Mouse (Mus musculus): Measurements from ENCODE around the gene Nod2. TPM values are rescaled to one million over a fixed set of nuclear protein-coding genes. Genes with fewer than 3 reads are reported as not detected.

Nod2 gene
- polyA plus RNA-seq (2015; fragmentation: Nextera tagmentation; extraction: Ambion mirVana), result 0.15 and 0.19 TPM in 2 replicates

GRCm38 (mm10) chr8:88646837-88647778, at the start of gene Nod2:
Nod2 (plus strand) TSS chr8:88647315.
- Histone ChIP-seq H3K4me2 (replicated peaks) (peak within 1 kb of the TSS; percentile 85), H3K9me3 (no peaks in the 10 kb centered on the region), H3K27ac (no peak within 1 kb of the TSS), H3K27me3 (replicated peaks) (no peaks in the 10 kb centered on the region; the same call in 1 of the 2 replicates), H3K4me3 (replicated peaks) (peak within 1 kb of the TSS; percentile 44), H3K9ac (peak within 1 kb of the TSS; percentile 44), H3K36me3 (no peaks in the 10 kb centered on the region), H3K4me1 (replicated peaks) (peaks cover 10% of the 10 kb centered on the region)
- peak; percentile 94 for ATAC-seq
- WGBS, result 11% methylated on average over 33 of the region's 33 CpGs

GRCm38 (mm10) chr8:88598578-88598977, 48.5 kb upstream of the Nod2 start:
- H3K9ac ChIP-seq, result no peak overlapping the region
- 0 out of 2 replicates have a peak, but pooled peaks cover 3% of the 10 kb centered on the region for H3K4me1 ChIP-seq (replicated peaks)
- no peak overlapping the region for H3K4me3 ChIP-seq (replicated peaks)
- H3K27ac ChIP-seq, result no peak overlapping the region
- no peaks in the 10 kb centered on the region for H3K9me3 ChIP-seq
- no peaks in the 10 kb centered on the region for H3K36me3 ChIP-seq
- ATAC-seq, result no peak
- no peak overlapping the region for H3K4me2 ChIP-seq (replicated peaks)
- WGBS, result 62% methylated on average over 5 of the region's 5 CpGs
- H3K27me3 ChIP-seq (replicated peaks), result no peaks in the 10 kb centered on the region; the same call in 1 of the 2 replicates

DNA sequence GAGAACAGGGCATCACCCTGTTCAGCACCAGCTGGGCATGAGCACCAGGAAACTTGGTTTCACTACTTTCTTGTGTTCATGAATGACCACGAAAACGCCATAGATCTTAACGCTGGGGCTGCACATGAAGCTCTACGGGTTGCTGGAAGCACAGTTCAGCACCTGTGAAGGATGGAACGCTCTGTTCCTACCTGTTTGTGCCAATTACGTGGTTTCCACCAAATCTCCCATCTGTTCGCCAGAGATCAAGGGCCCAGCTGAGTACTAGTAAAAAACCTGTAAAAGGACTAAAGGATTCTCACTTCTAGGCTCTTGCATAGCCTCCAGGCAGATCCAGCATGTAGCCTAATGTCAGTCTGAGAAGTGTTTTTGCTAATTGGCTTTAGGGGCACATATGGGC, 47.6 kb upstream of the Nod2 start:
- Histone ChIP-seq H3K36me3 (no peaks in the 10 kb centered on the region), H3K4me2 (replicated peaks) (no peak overlapping the region), H3K27ac (no peak overlapping the region), H3K27me3 (replicated peaks) (no peaks in the 10 kb centered on the region; the same call in 1 of the 2 replicates), H3K9me3 (no peaks in the 10 kb centered on the region), H3K4me1 (replicated peaks) (0 out of 2 replicates have a peak, but pooled peaks cover 3% of the 10 kb centered on the region), H3K9ac (no peak overlapping the region), H3K4me3 (replicated peaks) (no peak overlapping the region)
- WGBS, result 88% methylated on average over 7 of the region's 7 CpGs
- ATAC-seq, result no peak

DNA sequence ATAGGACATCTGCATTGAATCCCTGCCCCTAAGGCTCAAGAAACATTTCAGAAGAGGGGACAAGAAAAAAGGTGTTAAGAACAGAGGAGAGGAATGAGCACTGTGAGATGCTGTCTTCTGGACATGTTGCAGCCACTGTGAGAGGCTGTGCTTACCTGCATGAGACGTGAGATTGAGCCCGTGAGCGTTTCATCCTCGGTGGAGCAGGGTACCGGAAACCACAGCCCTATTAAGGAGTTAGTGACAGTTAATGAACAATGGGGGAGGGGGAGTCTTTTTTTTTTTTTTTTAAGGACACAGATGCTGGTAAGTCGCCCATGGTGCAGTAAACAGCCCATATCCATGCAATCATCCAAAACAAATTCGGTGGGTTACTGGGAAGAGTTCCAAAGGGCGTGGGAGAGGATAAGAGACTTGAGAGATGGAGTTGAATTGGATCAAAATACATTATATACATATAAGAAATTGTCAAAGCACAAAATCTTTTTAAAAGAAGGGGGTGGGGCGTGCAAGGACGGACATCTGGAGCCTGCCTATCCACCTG, 43.6 kb upstream of the Nod2 start:
- H3K36me3 ChIP-seq, result no peaks in the 10 kb centered on the region
- H3K4me3 ChIP-seq (replicated peaks), result no peak overlapping the region
- ATAC-seq, result peak; percentile 24; the same call in 1 of the 2 replicates
- no peaks in the 10 kb centered on the region for H3K27me3 ChIP-seq (replicated peaks)
- H3K27ac ChIP-seq, result 0 out of 2 replicates have a peak overlapping the region, but pooled peaks have one; percentile 44
- no peaks in the 10 kb centered on the region for H3K9me3 ChIP-seq
- H3K4me1 ChIP-seq (replicated peaks), result 0 out of 2 replicates have a peak, but pooled peaks cover 3% of the 10 kb centered on the region
- 18% methylated on average over 10 of the region's 10 CpGs for WGBS
- H3K4me2 ChIP-seq (replicated peaks), result peak overlapping the region; percentile 48
- H3K9ac ChIP-seq, result no peak overlapping the region

DNA sequence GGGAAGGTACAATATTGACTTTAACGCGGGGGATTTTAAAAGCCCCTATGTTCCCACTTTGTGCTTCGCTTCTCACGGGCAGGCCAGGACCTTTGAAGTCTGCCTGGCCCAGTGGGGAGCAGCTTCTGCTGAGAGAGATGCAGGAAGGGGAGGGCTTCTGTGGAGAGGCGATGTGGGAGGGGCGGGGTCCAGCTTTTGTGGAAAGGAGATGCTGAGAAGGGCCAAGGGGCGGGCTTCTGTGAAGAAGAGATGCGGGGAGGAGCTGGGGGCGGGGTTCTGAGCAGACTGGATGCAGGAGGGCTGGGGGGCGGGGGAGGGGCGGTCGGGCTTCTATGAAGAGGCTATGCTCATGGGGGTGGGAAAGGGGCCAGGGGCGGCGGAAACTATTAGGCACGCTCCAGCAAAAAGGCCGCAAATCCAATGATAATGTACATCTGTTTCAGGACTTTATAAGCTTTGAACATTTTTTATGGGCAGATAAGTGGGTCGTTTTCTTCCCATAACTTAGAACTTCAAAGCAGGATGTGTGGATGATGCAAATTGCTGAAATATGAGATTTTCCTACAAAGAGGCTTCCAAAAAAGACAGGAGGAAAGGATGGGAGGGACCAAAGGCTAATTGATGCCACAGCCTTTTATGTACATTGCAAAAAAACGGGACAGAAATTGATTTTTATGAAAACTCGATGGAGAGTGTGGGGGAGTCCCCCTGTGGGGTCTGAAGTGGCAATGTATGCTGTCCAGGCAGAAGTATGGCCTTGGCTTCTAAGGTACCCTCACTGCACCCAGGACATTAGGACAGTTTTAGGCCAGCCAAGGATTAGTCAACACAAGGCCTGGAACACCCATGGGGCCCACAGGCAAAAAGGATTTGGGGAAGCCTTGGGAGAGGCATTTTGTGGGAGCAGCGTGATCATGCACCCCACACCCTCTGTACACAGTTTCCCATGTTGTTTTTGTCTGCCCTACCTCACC, 42.8 kb upstream of the Nod2 start:
- Histone ChIP-seq H3K4me3 (replicated peaks) (no peak overlapping the region), H3K36me3 (no peaks in the 10 kb centered on the region), H3K9me3 (no peaks in the 10 kb centered on the region), H3K27me3 (replicated peaks) (no peaks in the 10 kb centered on the region), H3K4me2 (replicated peaks) (peak overlapping the region; percentile 48), H3K9ac (no peak overlapping the region), H3K4me1 (replicated peaks) (0 out of 2 replicates have a peak, but pooled peaks cover 3% of the 10 kb centered on the region), H3K27ac (0 out of 2 replicates have a peak overlapping the region, but pooled peaks have one; percentile 44)
- 10% methylated on average over 20 of the region's 20 CpGs for WGBS
- peak; percentile 88 for ATAC-seq

GRCm38 (mm10) chr8:88605361-88606040, 41.6 kb upstream of the Nod2 start:
- H3K4me2 ChIP-seq (replicated peaks), result no peak overlapping the region
- H3K9me3 ChIP-seq, result no peaks in the 10 kb centered on the region
- 44% methylated on average over 13 of the region's 13 CpGs for WGBS
- no peak for ATAC-seq
- H3K4me1 ChIP-seq (replicated peaks), result 0 out of 2 replicates have a peak, but pooled peaks cover 3% of the 10 kb centered on the region
- no peak overlapping the region for H3K4me3 ChIP-seq (replicated peaks)
- H3K27ac ChIP-seq, result no peak overlapping the region
- no peaks in the 10 kb centered on the region for H3K36me3 ChIP-seq
- no peaks in the 10 kb centered on the region for H3K27me3 ChIP-seq (replicated peaks)
- H3K9ac ChIP-seq, result no peak overlapping the region

- Histone ChIP-seq H3K4me3 (replicated peaks) (no peak overlapping the region), H3K27me3 (replicated peaks) (no peaks in the 10 kb centered on the region; the same call in 1 of the 2 replicates), H3K9me3 (no peaks in the 10 kb centered on the region), H3K4me1 (replicated peaks) (no peaks in the 10 kb centered on the region), H3K4me2 (replicated peaks) (no peak overlapping the region), H3K9ac (no peak overlapping the region), H3K27ac (no peak overlapping the region), H3K36me3 (no peaks in the 10 kb centered on the region)
- WGBS, result 81% methylated on average over 8 of the region's 8 CpGs
- no peak for ATAC-seq
Measured at GRCm38 (mm10) chr8:88609036-88609435, 38.1 kb upstream of the Nod2 start.

DNA sequence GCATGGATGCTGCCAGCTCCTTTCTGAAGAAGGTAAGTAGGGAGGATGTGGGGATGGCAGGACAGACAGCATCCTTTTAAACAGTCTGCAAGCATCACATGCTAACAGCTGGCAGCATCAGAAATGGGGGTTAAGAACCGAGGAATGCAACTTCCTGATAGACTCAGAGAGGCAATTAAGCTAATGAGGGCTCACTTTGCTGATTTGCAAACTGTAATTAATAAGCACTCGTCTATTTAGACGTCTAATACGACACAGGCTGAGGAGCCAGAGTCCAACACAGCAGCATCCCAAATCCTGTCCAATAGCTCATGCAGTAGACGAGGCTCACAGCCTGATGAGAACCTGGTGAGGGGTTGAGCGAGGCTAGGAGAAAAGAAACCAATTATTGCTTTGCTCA, 36.8 kb upstream of the Nod2 start:
- ATAC-seq, result no peak
- Histone ChIP-seq H3K27ac (no peak overlapping the region), H3K4me2 (replicated peaks) (no peak overlapping the region), H3K4me1 (replicated peaks) (no peaks in the 10 kb centered on the region), H3K4me3 (replicated peaks) (no peak overlapping the region), H3K36me3 (no peaks in the 10 kb centered on the region), H3K9me3 (no peaks in the 10 kb centered on the region), H3K27me3 (replicated peaks) (no peaks in the 10 kb centered on the region; the same call in 1 of the 2 replicates), H3K9ac (no peak overlapping the region)
- WGBS, result 71% methylated on average over 6 of the region's 6 CpGs

GRCm38 (mm10) chr8:88614981-88615380, 32.1 kb upstream of the Nod2 start:
- no peak overlapping the region for H3K4me2 ChIP-seq (replicated peaks)
- WGBS, result 62% methylated on average over 5 of the region's 5 CpGs
- no peak for ATAC-seq
- no peak overlapping the region for H3K27ac ChIP-seq
- H3K4me3 ChIP-seq (replicated peaks), result no peak overlapping the region
- H3K27me3 ChIP-seq (replicated peaks), result no peaks in the 10 kb centered on the region; the same call in 1 of the 2 replicates
- no peaks in the 10 kb centered on the region for H3K9me3 ChIP-seq
- H3K4me1 ChIP-seq (replicated peaks), result no peaks in the 10 kb centered on the region
- H3K36me3 ChIP-seq, result no peaks in the 10 kb centered on the region
- H3K9ac ChIP-seq, result no peak overlapping the region

- H3K27me3 ChIP-seq (replicated peaks), result 0 out of 2 replicates have a peak, but pooled peaks cover 4% of the 10 kb centered on the region
- WGBS, result 67% methylated on average over 5 of the region's 5 CpGs
- no peak overlapping the region for H3K4me2 ChIP-seq (replicated peaks)
- no peaks in the 10 kb centered on the region for H3K36me3 ChIP-seq
- no peak for ATAC-seq
- H3K9ac ChIP-seq, result no peak overlapping the region
- no peaks in the 10 kb centered on the region for H3K4me1 ChIP-seq (replicated peaks)
- H3K4me3 ChIP-seq (replicated peaks), result no peak overlapping the region
- no peak overlapping the region for H3K27ac ChIP-seq
- no peaks in the 10 kb centered on the region for H3K9me3 ChIP-seq
Measured at GRCm38 (mm10) chr8:88618612-88619011, 28.5 kb upstream of the Nod2 start.

DNA sequence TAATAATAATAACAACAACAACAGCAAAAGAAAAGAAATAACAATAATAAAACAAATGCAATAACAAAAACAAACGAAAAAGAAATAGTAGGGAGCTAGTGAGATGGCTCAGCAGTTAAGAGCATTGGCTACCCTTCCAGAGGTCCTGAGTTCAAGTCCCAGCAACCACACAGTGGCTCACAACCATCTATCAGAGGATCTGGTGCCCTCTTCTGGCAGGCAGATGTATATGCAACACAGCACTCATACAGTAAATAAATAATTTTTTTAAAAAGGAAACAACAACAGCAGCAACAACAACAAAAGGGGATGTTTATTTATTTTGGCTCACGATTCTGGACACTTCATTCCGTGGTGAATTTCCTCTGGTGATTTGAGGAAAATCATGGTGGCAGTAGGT, 27.6 kb upstream of the Nod2 start:
- no peaks in the 10 kb centered on the region for H3K4me1 ChIP-seq (replicated peaks)
- no peak for ATAC-seq
- H3K4me2 ChIP-seq (replicated peaks), result no peak overlapping the region
- no peak overlapping the region for H3K9ac ChIP-seq
- no peaks in the 10 kb centered on the region for H3K36me3 ChIP-seq
- H3K27ac ChIP-seq, result no peak overlapping the region
- whole genome bisulfite sequencing, result 71% methylated on average over 3 of the region's 3 CpGs
- no peaks in the 10 kb centered on the region for H3K9me3 ChIP-seq
- H3K4me3 ChIP-seq (replicated peaks), result no peak overlapping the region
- H3K27me3 ChIP-seq (replicated peaks), result 0 out of 2 replicates have a peak, but pooled peaks cover 4% of the 10 kb centered on the region
